Mouse (Mus musculus) midbrain, embryonic 12.5 days (tissue): ENCODE data around the gene Gprin3. TPM values are rescaled to one million over a fixed set of nuclear protein-coding genes. Genes with fewer than 3 reads are reported as not detected.

Source experiments
- ATAC-seq: fragments of 200-750 bp; cut with Nextera tagmentation; 2 replicates; pipeline ENCODE4 v1.8.0; 2017; ENCODE audit warnings: low read depth, moderate TSS enrichment, moderate library complexity; ENCODE audit not compliant: low FRiP score
- H3K27ac ChIP-seq: fragments of 300-500 bp; sonication (generic); replicated peaks from 2 replicates; pipeline ENCODE4 v1.5.1; 2016; ENCODE audit warnings: mild to moderate bottlenecking
- H3K27me3 ChIP-seq: fragments of 300-500 bp; sonication (generic); 2 replicates; pipeline ENCODE4 v1.6.1; 2016; ENCODE audit warnings: mild to moderate bottlenecking
- H3K36me3 ChIP-seq: fragments of 300-500 bp; sonication (generic); 2 replicates; pipeline ENCODE4 v1.6.1; 2016
- H3K4me1 ChIP-seq: fragments of 300-500 bp; sonication (generic); 2 replicates; pipeline ENCODE4 v1.6.1; 2016
- H3K4me2 ChIP-seq: fragments of 300-500 bp; sonication (generic); replicated peaks from 2 replicates; pipeline ENCODE4 v1.6.1; 2016; ENCODE audit warnings: mild to moderate bottlenecking, moderate library complexity
- H3K4me3 ChIP-seq: fragments of 300-500 bp; sonication (generic); 2 replicates; pipeline ENCODE4 v1.5.1; 2016; ENCODE audit warnings: mild to moderate bottlenecking
- H3K9ac ChIP-seq: fragments of 300-500 bp; sonication (generic); replicated peaks from 2 replicates; pipeline ENCODE4 v1.6.1; 2016; ENCODE audit warnings: mild to moderate bottlenecking, moderate library complexity
- H3K9me3 ChIP-seq: fragments of 300-500 bp; sonication (generic); 2 replicates; pipeline ENCODE4 v1.6.1; 2016; ENCODE audit warnings: mild to moderate bottlenecking
- WGBS: fragments of 180-500 bp; shearing (Covaris S2); methylation state at CpG from one replicate; pipeline ENCODE4 v1.1.7; 2016; 5-methylcytosine and 5-hydroxymethylcytosine counted together
- polyA plus RNA-seq: library from polyadenylated mRNA; unstranded; fragments of >200 nt; fragmentation: Nextera tagmentation; extraction: Ambion mirVana; gene quantifications from 2 replicates; pipeline ENCODE4 v1.2.1, GENCODE M21; 2016

Gprin3 gene
- 0.50 and 0.54 TPM in 2 replicates for polyA plus RNA-seq

- H3K4me1 ChIP-seq: peaks cover 10% of the 10 kb centered on the region; the same call in 1 of the 2 replicates
- WGBS: 10% methylated on average over 34 of the region's 34 CpGs
- 0 out of 2 replicates have a peak within 1 kb of the TSS, but pooled peaks have one; percentile 30 for H3K27ac ChIP-seq
- no peaks in the 10 kb centered on the region for H3K9me3 ChIP-seq
- H3K36me3 ChIP-seq: no peaks in the 10 kb centered on the region
- ATAC-seq: peak; percentile 94
- peak within 1 kb of the TSS; percentile 55 for H3K9ac ChIP-seq
- H3K4me2 ChIP-seq: peak within 1 kb of the TSS; percentile 85
- H3K27me3 ChIP-seq: no peaks in the 10 kb centered on the region
- H3K4me3 ChIP-seq: peak within 1 kb of the TSS; percentile 50
Measured at GRCm38 (mm10) chr6:59425824-59426533, at the start of gene Gprin3. Gene Gprin3, minus strand, starts transcription at chr6:59426294.

- no peak overlapping the region for H3K4me3 ChIP-seq
- H3K9me3 ChIP-seq: no peaks in the 10 kb centered on the region
- H3K9ac ChIP-seq: no peak overlapping the region
- no peak for ATAC-seq
- H3K4me2 ChIP-seq: no peak overlapping the region
- no peak overlapping the region for H3K27ac ChIP-seq
- H3K4me1 ChIP-seq: no peaks in the 10 kb centered on the region
- no peaks in the 10 kb centered on the region for H3K36me3 ChIP-seq
- H3K27me3 ChIP-seq: no peaks in the 10 kb centered on the region
Measured at GRCm38 (mm10) chr6:59458861-59459260, 32.8 kb upstream of the Gprin3 start.

GRCm38 (mm10) chr6:59456116-59456515, 30.0 kb upstream of the Gprin3 start:
- no peak overlapping the region for H3K4me3 ChIP-seq
- no peak overlapping the region for H3K4me2 ChIP-seq
- no peak overlapping the region for H3K27ac ChIP-seq
- H3K27me3 ChIP-seq: no peaks in the 10 kb centered on the region
- H3K9ac ChIP-seq: no peak overlapping the region
- WGBS: 76% methylated on average over 1 of the region's 1 CpGs
- no peaks in the 10 kb centered on the region for H3K4me1 ChIP-seq
- no peaks in the 10 kb centered on the region for H3K9me3 ChIP-seq
- H3K36me3 ChIP-seq: no peaks in the 10 kb centered on the region
- ATAC-seq: no peak

- WGBS: 87% methylated on average over 3 of the region's 3 CpGs
- no peak overlapping the region for H3K9ac ChIP-seq
- H3K4me2 ChIP-seq: no peak overlapping the region
- no peak overlapping the region for H3K27ac ChIP-seq
- no peaks in the 10 kb centered on the region for H3K36me3 ChIP-seq
- no peaks in the 10 kb centered on the region for H3K27me3 ChIP-seq
- no peak overlapping the region for H3K4me3 ChIP-seq
- no peak for ATAC-seq
- H3K4me1 ChIP-seq: no peaks in the 10 kb centered on the region
- H3K9me3 ChIP-seq: no peaks in the 10 kb centered on the region
Measured at GRCm38 (mm10) chr6:59451348-59451747, 25.3 kb upstream of the Gprin3 start.

GRCm38 (mm10) chr6:59445101-59445503, 19.0 kb upstream of the Gprin3 start:
- Histone ChIP-seq H3K4me1 (no peaks in the 10 kb centered on the region), H3K9ac (no peak overlapping the region), H3K27ac (no peak overlapping the region), H3K36me3 (no peaks in the 10 kb centered on the region), H3K27me3 (no peaks in the 10 kb centered on the region), H3K9me3 (no peaks in the 10 kb centered on the region), H3K4me2 (no peak overlapping the region), H3K4me3 (no peak overlapping the region)
- WGBS: 83% methylated on average over 3 of the region's 3 CpGs
- ATAC-seq: no peak

- H3K9ac ChIP-seq: no peak overlapping the region
- no peak overlapping the region for H3K4me3 ChIP-seq
- H3K36me3 ChIP-seq: no peaks in the 10 kb centered on the region
- H3K4me2 ChIP-seq: no peak overlapping the region
- H3K27ac ChIP-seq: no peak overlapping the region
- no peak for ATAC-seq
- no peaks in the 10 kb centered on the region for H3K27me3 ChIP-seq
- H3K9me3 ChIP-seq: no peaks in the 10 kb centered on the region
- no peaks in the 10 kb centered on the region for H3K4me1 ChIP-seq
- WGBS: 64% methylated on average over 3 of the region's 3 CpGs
Measured at GRCm38 (mm10) chr6:59435906-59436305, 9.8 kb upstream of the Gprin3 start.

GRCm38 (mm10) chr6:59433116-59433515, 7.0 kb upstream of the Gprin3 start:
- ATAC-seq: no peak
- H3K36me3 ChIP-seq: no peaks in the 10 kb centered on the region
- H3K27ac ChIP-seq: no peak overlapping the region
- H3K4me1 ChIP-seq: no peaks in the 10 kb centered on the region
- no peaks in the 10 kb centered on the region for H3K9me3 ChIP-seq
- no peak overlapping the region for H3K9ac ChIP-seq
- H3K4me3 ChIP-seq: no peak overlapping the region
- H3K4me2 ChIP-seq: no peak overlapping the region
- 75% methylated on average over 1 of the region's 1 CpGs for WGBS
- no peaks in the 10 kb centered on the region for H3K27me3 ChIP-seq

- WGBS: 45% methylated on average over 3 of the region's 3 CpGs
- Histone ChIP-seq H3K36me3 (no peaks in the 10 kb centered on the region), H3K4me1 (peaks cover 10% of the 10 kb centered on the region; the same call in 1 of the 2 replicates), H3K27ac (0 out of 2 replicates have a peak overlapping the region, but pooled peaks have one; percentile 30), H3K4me2 (peak overlapping the region; percentile 85), H3K9me3 (no peaks in the 10 kb centered on the region), H3K4me3 (peak overlapping the region; percentile 50), H3K27me3 (no peaks in the 10 kb centered on the region), H3K9ac (peak overlapping the region; percentile 55)
- ATAC-seq: no peak
Measured at GRCm38 (mm10) chr6:59426534-59426885, 416 bp upstream of the Gprin3 start.

- no peaks in the 10 kb centered on the region for H3K9me3 ChIP-seq
- H3K27ac ChIP-seq: no peak overlapping the region
- ATAC-seq: no peak
- WGBS: 75% methylated on average over 10 of the region's 10 CpGs
- no peak overlapping the region for H3K4me3 ChIP-seq
- peaks cover 10% of the 10 kb centered on the region; the same call in 1 of the 2 replicates for H3K4me1 ChIP-seq
- H3K9ac ChIP-seq: no peak overlapping the region
- H3K4me2 ChIP-seq: no peak overlapping the region
- no peaks in the 10 kb centered on the region for H3K27me3 ChIP-seq
- no peaks in the 10 kb centered on the region for H3K36me3 ChIP-seq
Measured at GRCm38 (mm10) chr6:59424871-59425740, 988 bp downstream of the Gprin3 start.

- Histone ChIP-seq H3K27ac (no peak overlapping the region), H3K4me3 (no peak overlapping the region), H3K36me3 (no peaks in the 10 kb centered on the region), H3K4me2 (no peak overlapping the region), H3K4me1 (peaks cover 10% of the 10 kb centered on the region; the same call in 1 of the 2 replicates), H3K9ac (no peak overlapping the region), H3K27me3 (no peaks in the 10 kb centered on the region), H3K9me3 (no peaks in the 10 kb centered on the region)
- WGBS: 71% methylated on average over 1 of the region's 1 CpGs
- ATAC-seq: no peak
Measured at GRCm38 (mm10) chr6:59423836-59424235, 2.3 kb downstream of the Gprin3 start.

- ATAC-seq: no peak
- H3K9me3 ChIP-seq: no peaks in the 10 kb centered on the region
- WGBS: 67% methylated on average over 3 of the region's 3 CpGs
Measured at GRCm38 (mm10) chr6:59419264-59419663, 6.8 kb downstream of the Gprin3 start.

GRCm38 (mm10) chr6:59418659-59419058, 7.4 kb downstream of the Gprin3 start:
- no peaks in the 10 kb centered on the region for H3K4me1 ChIP-seq
- no peak overlapping the region for H3K9ac ChIP-seq
- no peaks in the 10 kb centered on the region for H3K36me3 ChIP-seq
- H3K27ac ChIP-seq: no peak overlapping the region
- no peak overlapping the region for H3K4me2 ChIP-seq
- H3K27me3 ChIP-seq: no peaks in the 10 kb centered on the region
- ATAC-seq: no peak
- 67% methylated on average over 2 of the region's 2 CpGs for WGBS
- H3K4me3 ChIP-seq: no peak overlapping the region
- no peaks in the 10 kb centered on the region for H3K9me3 ChIP-seq

More at GRCm38 (mm10) chr6:59419264-59419663, 6.8 kb downstream of the Gprin3 start:
- Histone ChIP-seq H3K9ac (no peak overlapping the region), H3K4me2 (no peak overlapping the region), H3K27me3 (no peaks in the 10 kb centered on the region), H3K4me3 (no peak overlapping the region), H3K27ac (no peak overlapping the region), H3K36me3 (no peaks in the 10 kb centered on the region), H3K4me1 (no peaks in the 10 kb centered on the region)
